Mouse (Mus musculus): ENCODE measurements around the gene Gm5868. TPM values are rescaled to one million over a fixed set of nuclear protein-coding genes. Genes with fewer than 3 reads are reported as not detected.
"Not testable (repeated sequence)": the region's sequence is repeated elsewhere in the genome, so short reads cannot be mapped to it uniquely, and the experiment has no call there.

Gene Gm5868
- polyA plus RNA-seq, 1 experiment from 2014 or later, result 6.3 TPM

- H3K9me3 ChIP-seq (ENCODE audit: control insufficient read depth, low read length); H3K27ac ChIP-seq (ENCODE audit: low read depth, low read length); H3K27me3 ChIP-seq (ENCODE audit: control insufficient read depth, insufficient read depth, low read length); H3K36me3 ChIP-seq (ENCODE audit: control insufficient read depth, insufficient read depth, low read length); H3K4me1 ChIP-seq (replicated peaks; ENCODE audit: control insufficient read depth, insufficient read depth, low read length): not testable (repeated sequence)
- Histone ChIP-seq H3K4me2 (replicated peaks; ENCODE audit: low read depth, low read length) (peak overlapping the region; percentile 48), H3K9ac (ENCODE audit: low read depth, low read length) (peak overlapping the region; percentile 40; the same call in 1 of the 2 replicates), H3K4me3 (ENCODE audit: low read depth, low read length) (peak overlapping the region; percentile 33)
- WGBS, result 46% methylated on average over 25 of the region's 25 CpGs
- peak; percentile 59 for ATAC-seq (ENCODE audit: low FRiP score)
- DNase-seq (ENCODE audit: low spot score), result peak; percentile 37
These were observed 622 bp downstream of the Gm5868 start for GRCm38 (mm10) chr5:72586667-72587191.

GRCm38 (mm10) chr5:72586122-72586521 is 1.2 kb downstream of the Gm5868 start:
- H3K4me3 ChIP-seq (ENCODE audit: low read depth, low read length); H3K27ac ChIP-seq (ENCODE audit: low read depth, low read length); H3K9ac ChIP-seq (ENCODE audit: low read depth, low read length); H3K36me3 ChIP-seq (ENCODE audit: control insufficient read depth, insufficient read depth, low read length); H3K27me3 ChIP-seq (ENCODE audit: control insufficient read depth, insufficient read depth, low read length); H3K4me2 ChIP-seq (replicated peaks; ENCODE audit: low read depth, low read length); H3K4me1 ChIP-seq (replicated peaks; ENCODE audit: control insufficient read depth, insufficient read depth, low read length); H3K9me3 ChIP-seq (ENCODE audit: control insufficient read depth, low read length); ATAC-seq (ENCODE audit: low FRiP score): not testable (repeated sequence)
- 36% methylated on average over 7 of the region's 7 CpGs for WGBS
- peak; percentile 9 for DNase-seq (ENCODE audit: low spot score)

GRCm38 (mm10) chr5:72580970-72581332 is 6.4 kb downstream of the Gm5868 start, which contains the start of gene Zar1:
Gene Zar1, minus strand, starts transcription at chr5:72581254.
- Histone ChIP-seq H3K4me3 (ENCODE audit: low read depth, low read length) (peak within 1 kb of the TSS; percentile 40), H3K4me2 (replicated peaks; ENCODE audit: low read depth, low read length) (peak within 1 kb of the TSS; percentile 83), H3K9ac (ENCODE audit: low read depth, low read length) (peak within 1 kb of the TSS; percentile 37)
- peak; percentile 41 for DNase-seq (ENCODE audit: low spot score)
- H3K27ac ChIP-seq (ENCODE audit: low read depth, low read length); H3K27me3 ChIP-seq (ENCODE audit: control insufficient read depth, insufficient read depth, low read length); H3K36me3 ChIP-seq (ENCODE audit: control insufficient read depth, insufficient read depth, low read length); H3K4me1 ChIP-seq (replicated peaks; ENCODE audit: control insufficient read depth, insufficient read depth, low read length); H3K9me3 ChIP-seq (ENCODE audit: control insufficient read depth, low read length): not testable (repeated sequence)
- ATAC-seq (ENCODE audit: low FRiP score), result peak; percentile 59
- WGBS, result 11% methylated on average over 13 of the region's 21 CpGs

- H3K4me1 ChIP-seq (replicated peaks; ENCODE audit: control insufficient read depth, insufficient read depth, low read length); H3K27me3 ChIP-seq (ENCODE audit: control insufficient read depth, insufficient read depth, low read length): not testable (repeated sequence)
- 5% methylated on average over 51 of the region's 73 CpGs for WGBS
These were observed 7.0 kb downstream of the Gm5868 start for GRCm38 (mm10) chr5:72580088-72580969.

GRCm38 (mm10) chr5:72579599-72579998 is 7.8 kb downstream of the Gm5868 start:
- not testable (repeated sequence) for H3K27me3 ChIP-seq (ENCODE audit: control insufficient read depth, insufficient read depth, low read length); H3K4me2 ChIP-seq (replicated peaks; ENCODE audit: low read depth, low read length); H3K9ac ChIP-seq (ENCODE audit: low read depth, low read length); H3K4me1 ChIP-seq (replicated peaks; ENCODE audit: control insufficient read depth, insufficient read depth, low read length); H3K27ac ChIP-seq (ENCODE audit: low read depth, low read length); H3K4me3 ChIP-seq (ENCODE audit: low read depth, low read length); H3K9me3 ChIP-seq (ENCODE audit: control insufficient read depth, low read length); H3K36me3 ChIP-seq (ENCODE audit: control insufficient read depth, insufficient read depth, low read length)
- ATAC-seq (ENCODE audit: low FRiP score), result peak; percentile 69
- 47% methylated on average over 10 of the region's 10 CpGs for WGBS
- peak; percentile 47 for DNase-seq (ENCODE audit: low spot score)

More at GRCm38 (mm10) chr5:72580088-72580969, 7.0 kb downstream of the Gm5868 start:
- ATAC-seq (ENCODE audit: low FRiP score) (peak; percentile 80), DNase-seq (ENCODE audit: low spot score) (peak; percentile 58)
- H3K9me3 ChIP-seq (ENCODE audit: control insufficient read depth, low read length); H3K36me3 ChIP-seq (ENCODE audit: control insufficient read depth, insufficient read depth, low read length); H3K27ac ChIP-seq (ENCODE audit: low read depth, low read length): not testable (repeated sequence)
- Histone ChIP-seq H3K9ac (ENCODE audit: low read depth, low read length) (peak overlapping the region; percentile 37), H3K4me2 (replicated peaks; ENCODE audit: low read depth, low read length) (peak overlapping the region; percentile 83), H3K4me3 (ENCODE audit: low read depth, low read length) (peak overlapping the region; percentile 40)

GRCm38 (mm10) chr5:72565621-72566020 is 21.7 kb downstream of the Gm5868 start:
- WGBS, result 88% methylated on average over 5 of the region's 5 CpGs
- Histone ChIP-seq H3K27me3 (ENCODE audit: control insufficient read depth, insufficient read depth, low read length) (no peaks in the 10 kb centered on the region), H3K36me3 (ENCODE audit: control insufficient read depth, insufficient read depth, low read length) (no peaks in the 10 kb centered on the region), H3K9me3 (ENCODE audit: control insufficient read depth, low read length) (no peaks in the 10 kb centered on the region), H3K4me3 (ENCODE audit: low read depth, low read length) (no peak overlapping the region), H3K9ac (ENCODE audit: low read depth, low read length) (no peak overlapping the region), H3K4me1 (replicated peaks; ENCODE audit: control insufficient read depth, insufficient read depth, low read length) (no peaks in the 10 kb centered on the region), H3K27ac (ENCODE audit: low read depth, low read length) (no peak overlapping the region), H3K4me2 (replicated peaks; ENCODE audit: low read depth, low read length) (no peak overlapping the region)
- no peak for ATAC-seq (ENCODE audit: low FRiP score)
- no peak for DNase-seq (ENCODE audit: low spot score)

- not testable (repeated sequence) for H3K36me3 ChIP-seq (ENCODE audit: control insufficient read depth, insufficient read depth, low read length); H3K4me3 ChIP-seq (ENCODE audit: low read depth, low read length); DNase-seq (ENCODE audit: low spot score); H3K9me3 ChIP-seq (ENCODE audit: control insufficient read depth, low read length); H3K9ac ChIP-seq (ENCODE audit: low read depth, low read length); ATAC-seq (ENCODE audit: low FRiP score); H3K4me2 ChIP-seq (replicated peaks; ENCODE audit: low read depth, low read length); H3K27ac ChIP-seq (ENCODE audit: low read depth, low read length); H3K27me3 ChIP-seq (ENCODE audit: control insufficient read depth, insufficient read depth, low read length); H3K4me1 ChIP-seq (replicated peaks; ENCODE audit: control insufficient read depth, insufficient read depth, low read length)
- WGBS, result 96% methylated on average over 2 of the region's 2 CpGs
These were observed 24.2 kb downstream of the Gm5868 start for GRCm38 (mm10) chr5:72563183-72563582.

GRCm38 (mm10) chr5:72560976-72561628 is 26.2 kb downstream of the Gm5868 start:
- WGBS, result 82% methylated on average over 3 of the region's 3 CpGs
- Histone ChIP-seq H3K36me3 (ENCODE audit: control insufficient read depth, insufficient read depth, low read length) (no peaks in the 10 kb centered on the region), H3K4me2 (replicated peaks; ENCODE audit: low read depth, low read length) (no peak overlapping the region), H3K4me1 (replicated peaks; ENCODE audit: control insufficient read depth, insufficient read depth, low read length) (no peaks in the 10 kb centered on the region), H3K27ac (ENCODE audit: low read depth, low read length) (no peak overlapping the region), H3K4me3 (ENCODE audit: low read depth, low read length) (no peak overlapping the region), H3K9ac (ENCODE audit: low read depth, low read length) (no peak overlapping the region), H3K9me3 (ENCODE audit: control insufficient read depth, low read length) (no peaks in the 10 kb centered on the region), H3K27me3 (ENCODE audit: control insufficient read depth, insufficient read depth, low read length) (no peaks in the 10 kb centered on the region)
- no peak for ATAC-seq (ENCODE audit: low FRiP score)
- no peak for DNase-seq (ENCODE audit: low spot score)
